ENCODE assay signal across 23 mouse cellular contexts in the genomic region with DNA sequence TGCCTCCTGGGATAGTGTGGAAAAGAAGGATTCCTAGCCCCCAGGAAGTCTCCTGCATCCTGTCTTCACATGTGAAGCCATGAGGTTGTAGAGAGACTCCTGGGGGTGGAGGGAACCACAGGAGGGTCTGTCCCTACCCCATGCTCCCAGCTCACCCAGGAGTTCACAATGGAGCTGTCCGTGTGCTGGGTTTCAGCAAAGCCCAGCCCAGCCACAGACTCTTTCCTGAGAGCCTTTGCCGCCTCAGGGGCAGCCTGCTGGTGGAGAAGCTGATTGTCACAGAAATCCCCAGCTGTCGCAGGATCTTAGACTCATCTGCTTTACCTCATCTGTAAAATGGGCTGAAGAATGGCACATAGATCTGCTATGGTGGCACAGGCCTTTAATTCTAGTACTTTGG. TPM values are rescaled to one million over a fixed set of nuclear protein-coding genes. Genes with fewer than 3 reads are reported as not detected.
DNase-seq lines count a peak whose midpoint lies in the region; TF ChIP-seq lines count a peak whose summit lies in the region.
"Had no signal": no experiment of that assay in that cellular context is flagged by ENCODE, and none has a peak within 500 bp of the region (broad histone marks: within the 10 kb centered on the region; RNA-seq: fewer than 3 reads in every experiment).

No protein-coding gene starts in this region.

- peaks cover 60% of the 10 kb centered on the region for H3K36me3 ChIP-seq in E14TG2a.4 (ENCODE audit: insufficient read depth, low read length)
- peaks cover 2% of the 10 kb centered on the region; the same call in 1 of the 2 replicates for H3K36me3 ChIP-seq in ES-Bruce4 (ENCODE audit: control insufficient read depth, insufficient read depth, low read length, poor library complexity, severe bottlenecking)

- no peak for TF ChIP-seq EP300 in ES-Bruce4 (IDR thresholded peaks at IDR 0.05; ENCODE audit: insufficient read depth, low read depth, low read length)

- H3K4me1 ChIP-seq in E14TG2a.4 (replicated peaks; ENCODE audit: low read depth, low read length) = peaks cover 70% of the 10 kb centered on the region
- peaks cover 8% of the 10 kb centered on the region for H3K4me1 ChIP-seq in ES-Bruce4 (ENCODE audit: control insufficient read depth, insufficient read depth, low read length)

- H3K9me3 ChIP-seq in E14TG2a.4 (ENCODE audit: low read length) = peaks cover 14% of the 10 kb centered on the region
- H3K9me3 ChIP-seq in ES-Bruce4 (replicated peaks; ENCODE audit: control insufficient read depth, insufficient read depth, low read length, poor library complexity, severe bottlenecking) = no peaks in the 10 kb centered on the region

- 0 out of 2 replicates have a peak, but pooled peaks have one; percentile 4 for TF ChIP-seq CTCF in layer of hippocampus, adult 2 months (conservative IDR thresholded peaks at IDR 0.05)
- TF ChIP-seq CTCF in E14TG2a.4 (conservative IDR thresholded peaks at IDR 0.05; ENCODE audit: low read length) (no peak), ES-Bruce4 (IDR thresholded peaks at IDR 0.05; ENCODE audit: low read depth, low read length) (no peak)

- no peak for DNase-seq in layer of hippocampus, adult 2 months (ENCODE audit: low spot score in 2 of 2)
- no peak for DNase-seq in layer of hippocampus, adult 9-11 months
- DNase-seq in ZHBTc4 (ENCODE audit: low read depth, low spot score) = peak; percentile 66
- DNase-seq in yolk sac, embryonic 10.5 days (ENCODE audit: low spot score) = no peak
- DNase-seq in cerebellum, adult 11-12 months = no peak
- DNase-seq: adrenal gland, postnatal 10 days; adrenal gland, postnatal 36 days; cerebellum, adult 2 months; cerebellum, postnatal 10 days; cerebellum, postnatal 36 days; gastrocnemius, postnatal 10 days; gastrocnemius, postnatal 36 days; heart, adult 2 months; heart, postnatal 14 days; heart, postnatal 4 days; kidney, adult 11 months had no signal

- H3K27ac ChIP-seq in layer of hippocampus, adult 2 months = peak overlapping the region; percentile 98
- peak overlapping the region; percentile 22; the same call in 1 of the 2 replicates for H3K27ac ChIP-seq in ES-Bruce4 (ENCODE audit: insufficient read depth, low read length)
- H3K27ac ChIP-seq: forebrain, embryonic 10.5 days; heart, adult 2 months; heart, embryonic 10.5 days; heart, embryonic 13.5 days; hindbrain, embryonic 14.5 days had no signal

- no peak overlapping the region for H3K4me3 ChIP-seq in layer of hippocampus, adult 2 months
- H3K4me3 ChIP-seq in E14TG2a.4 (replicated peaks; ENCODE audit: low read length) (peak overlapping the region; percentile 66), ES-Bruce4 (ENCODE audit: low read depth, low read length) (no peak overlapping the region)
- H3K4me3 ChIP-seq: forebrain, embryonic 10.5 days; forebrain, embryonic 13.5 days; heart, adult 2 months; heart, embryonic 10.5 days; heart, embryonic 13.5 days had no signal

- H3K9ac ChIP-seq in ES-Bruce4 (ENCODE audit: low read depth, poor library complexity, severe bottlenecking) = no peak overlapping the region
- H3K9ac ChIP-seq: forebrain, embryonic 13.5 days; heart, embryonic 13.5 days; hindbrain, embryonic 14.5 days had no signal

- no peak for TF ChIP-seq POLR2A in ES-Bruce4 (IDR thresholded peaks at IDR 0.05; ENCODE audit: insufficient read depth, low read length)

- no peaks in the 10 kb centered on the region for H3K27me3 ChIP-seq in E14TG2a.4 (ENCODE audit: insufficient read depth, low read length)
- H3K27me3 ChIP-seq in ES-Bruce4 (ENCODE audit: control insufficient read depth, insufficient read depth, low read length, poor library complexity, severe bottlenecking) = no peaks in the 10 kb centered on the region
- H3K27me3 ChIP-seq: forebrain, embryonic 13.5 days; heart, embryonic 13.5 days had no signal

RNA-seq across cellular contexts. Expression of a gene that starts 18.9 kb away (rescaled TPM):
- total RNA-seq in layer of hippocampus, adult 2 months (2021) = 100 to 1,000 TPM; 150 to 156 TPM
- 53.4 and 54.7 TPM in 2 replicates for polyA plus RNA-seq in ES-Bruce4 (2011; ENCODE audit: insufficient read depth, insufficient read length, low read depth, missing spikeins)
